Mouse (Mus musculus): ENCODE measurements around the gene Scap.

DNA sequence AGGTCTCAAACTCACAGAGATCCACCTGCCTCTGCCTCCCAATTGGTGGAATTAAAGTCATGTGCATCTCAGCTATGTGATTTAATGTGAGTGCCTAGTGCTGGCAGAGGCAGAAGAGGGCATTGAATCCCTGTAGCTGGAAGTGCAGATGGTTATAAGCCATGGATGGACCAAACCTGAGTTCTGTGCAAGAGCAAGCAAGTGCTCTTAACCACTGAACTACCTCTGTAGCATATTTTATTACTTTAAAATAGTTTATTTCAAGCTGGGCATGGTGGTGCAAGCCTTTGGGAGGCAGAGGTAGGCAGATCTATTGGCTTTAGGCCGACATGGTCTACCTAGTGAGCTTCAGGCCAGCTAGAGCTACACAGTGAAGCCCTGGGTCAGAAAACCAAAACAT, 8.9 kb upstream of the Scap start:
- TF ChIP-seq CTCF (IDR thresholded peaks at IDR 0.05; ENCODE audit: borderline replicate concordance, insufficient read depth, low read depth, low read length), result no peak
- no peak for TF ChIP-seq POLR2A (IDR thresholded peaks at IDR 0.05; ENCODE audit: borderline replicate concordance, insufficient read depth, low read length)
